8 mouse cellular contexts compared by ENCODE assay signal in the genomic region with DNA sequence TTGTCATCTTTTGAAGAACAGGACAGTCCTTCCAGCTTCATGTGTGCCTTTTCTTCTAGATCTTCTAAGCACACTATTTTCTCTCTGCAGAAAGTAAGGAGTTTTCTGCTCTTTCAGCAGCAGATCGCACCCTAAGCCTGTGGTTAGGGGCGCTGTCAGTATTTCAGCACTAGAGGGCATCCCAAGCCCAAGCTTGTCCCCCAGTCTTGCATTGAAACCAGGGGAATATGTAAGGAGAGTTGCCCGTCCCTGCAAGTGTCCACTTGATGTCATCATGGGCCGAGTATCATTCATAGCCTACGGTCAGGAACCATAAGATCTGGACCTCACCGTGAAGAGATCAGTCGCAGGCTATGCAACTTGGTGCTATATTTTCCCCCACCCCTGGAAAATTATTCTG. TPM values are rescaled to one million over a fixed set of nuclear protein-coding genes. Genes with fewer than 3 reads are reported as not detected.
DNase-seq lines count a peak whose midpoint lies in the region; ATAC-seq and TF ChIP-seq lines count a peak whose summit lies in the region.

No protein-coding gene starts in this region.

- peak; percentile 41 for DNase-seq in adrenal gland, postnatal 10 days
- no peak for DNase-seq in adrenal gland, adult 8-10 months
- peak; percentile 33 for DNase-seq in liver
- peak; percentile 61 for DNase-seq in heart, postnatal 4 days
- DNase-seq in lung, postnatal 10 days, result peak; percentile 63
- no peak for DNase-seq in thymus, adult 2 months
- no peak for DNase-seq in left cerebral cortex, postnatal 10 days (ENCODE audit: extremely low spot score in 1 of 2, low spot score in 2 of 2)

- no peak overlapping the region for H3K9ac ChIP-seq in liver, embryonic 12.5 days

- no peak overlapping the region for H3K4me2 ChIP-seq in liver, embryonic 12.5 days

- H3K27ac ChIP-seq in liver, embryonic 12.5 days, result no peak overlapping the region
- no peak overlapping the region for H3K27ac ChIP-seq in thymus, adult 2 months (ENCODE audit: control insufficient read depth, insufficient read depth, low read length)

- TF ChIP-seq CTCF in thymus, adult 2 months (IDR thresholded peaks at IDR 0.05; ENCODE audit: borderline replicate concordance, control insufficient read depth, extremely low read depth, insufficient read depth, low read length, poor library complexity), result no peak

- peaks cover 5% of the 10 kb centered on the region; the same call in 1 of the 2 replicates for H3K4me1 ChIP-seq in liver, embryonic 12.5 days
- no peaks in the 10 kb centered on the region for H3K4me1 ChIP-seq in thymus, adult 2 months (replicated peaks; ENCODE audit: control insufficient read depth, insufficient read depth, low read length)

- no peak for ATAC-seq in liver, embryonic 12.5 days

- H3K4me3 ChIP-seq in liver, embryonic 12.5 days, result no peak overlapping the region
- no peak overlapping the region for H3K4me3 ChIP-seq in thymus, adult 2 months (ENCODE audit: control insufficient read depth, insufficient read depth, low read length)

- WGBS in liver, embryonic 12.5 days (ENCODE audit: insufficient replicate concordance), result 50% methylated on average over 7 of the region's 7 CpGs
- WGBS in thymus, adult 2 months, result 72% methylated on average over 7 of the region's 7 CpGs

- peaks cover 19% of the 10 kb centered on the region for H3K36me3 ChIP-seq in liver, embryonic 12.5 days
- H3K36me3 ChIP-seq in thymus, adult 2 months (ENCODE audit: control insufficient read depth, insufficient read depth, low read length), result no peaks in the 10 kb centered on the region

- no peak for TF ChIP-seq POLR2A in thymus, adult 2 months (IDR thresholded peaks at IDR 0.05; ENCODE audit: control insufficient read depth, extremely low read depth, insufficient read depth, low read length, poor library complexity)

- peaks cover 13% of the 10 kb centered on the region for H3K27me3 ChIP-seq in liver, embryonic 12.5 days (replicated peaks)
- H3K27me3 ChIP-seq in thymus, adult 2 months (ENCODE audit: control insufficient read depth, insufficient read depth, low read length), result no peaks in the 10 kb centered on the region

- intact Hi-C loops in left cerebral cortex, postnatal 10 days (cut with DNase I), result loop anchor here (5.0 kb wide), 1 partner anchor 119 kb away; no protein-coding TSS in a partner anchor

- H3K9me3 ChIP-seq in liver, embryonic 12.5 days (replicated peaks), result no peaks in the 10 kb centered on the region

RNA-seq across cellular contexts. Expression of gene Rbp1, which starts 4.8 kb away (rescaled TPM):
- 10 to 100 TPM; 13.2 to 20.9 TPM for total RNA-seq in adrenal gland, postnatal 10 days (2021)
- total RNA-seq in adrenal gland, adult 8-10 months (2022), result 1 to 10 TPM; 7.3 to 8.6 (median 7.6) TPM
- 36.1 and 37.0 TPM in 2 replicates for polyA plus RNA-seq in liver, embryonic 12.5 days (2016; fragmentation: Nextera tagmentation; extraction: Ambion mirVana)
- 10 to 100 TPM; 22.3 to 23.2 TPM for total RNA-seq in heart, postnatal 4 days (2021)
- polyA plus RNA-seq in thymus, adult 2 months (2012; rRNA removed), result 2.3 and 3.4 TPM in 2 replicates
- 1 to 10 TPM; 5.8 to 6.1 TPM for total RNA-seq in left cerebral cortex, postnatal 10 days (2021)

Comparison
In these comparisons a context has a peak if more than half of its experiments do, and no peak if none do; other contexts are left out.
1. DNase-seq: peak in adrenal gland, postnatal 10 days (single experiment), liver (single experiment), heart, postnatal 4 days (single experiment) and lung, postnatal 10 days (single experiment); none in adrenal gland, adult 8-10 months (single experiment), thymus, adult 2 months (single experiment) and left cerebral cortex, postnatal 10 days (0 of 2).